Mouse (Mus musculus) embryonic fibroblast, embryonic 13.5 days (primary cell): ENCODE results near the gene Rapgef1. TPM values are rescaled to one million over a fixed set of nuclear protein-coding genes. Genes with fewer than 3 reads are reported as not detected.
"Not testable (repeated sequence)": the region's sequence is repeated elsewhere in the genome, so short reads cannot be mapped to it uniquely, and the experiment has no call there.

Experiments
- H3K27ac ChIP-seq: 2 replicates; pipeline ENCODE4 v1.5.1; 2012; ENCODE audit warnings: low read length, control low read depth, inconsistent platforms; ENCODE audit not compliant: insufficient read depth
- H3K4me1 ChIP-seq: 2 replicates; pipeline ENCODE4 v1.6.1; 2011; ENCODE audit warnings: low read length; ENCODE audit not compliant: control insufficient read depth, insufficient read depth
- H3K4me3 ChIP-seq: 2 replicates; pipeline ENCODE4 v1.5.1; 2011; ENCODE audit warnings: mild to moderate bottlenecking, control low read depth, low read length; ENCODE audit not compliant: insufficient read depth
- CTCF ChIP-seq: IDR thresholded peaks from 2 replicates; pipeline ENCODE4 v1.5.1; 2011; ENCODE audit warnings: mild to moderate bottlenecking, control low read depth, low read length, moderate library complexity, borderline replicate concordance; ENCODE audit not compliant: insufficient read depth
- POLR2A ChIP-seq: IDR thresholded peaks from 2 replicates; pipeline ENCODE4 v1.6.1; 2011; ENCODE audit warnings: low read depth, mild to moderate bottlenecking, control low read depth, low read length, moderate library complexity
- polyA plus RNA-seq: library from polyadenylated mRNA; stranded (reverse); fragments of >200 nt; gene quantifications from 2 replicates; pipeline ENCODE4 v1.2.4, GENCODE M21; 2011; ENCODE audit warnings: low read depth; ENCODE audit not compliant: missing spikeins, insufficient read length

The Rapgef1 gene
- polyA plus RNA-seq, 1 experiment = 43.1 TPM

DNA sequence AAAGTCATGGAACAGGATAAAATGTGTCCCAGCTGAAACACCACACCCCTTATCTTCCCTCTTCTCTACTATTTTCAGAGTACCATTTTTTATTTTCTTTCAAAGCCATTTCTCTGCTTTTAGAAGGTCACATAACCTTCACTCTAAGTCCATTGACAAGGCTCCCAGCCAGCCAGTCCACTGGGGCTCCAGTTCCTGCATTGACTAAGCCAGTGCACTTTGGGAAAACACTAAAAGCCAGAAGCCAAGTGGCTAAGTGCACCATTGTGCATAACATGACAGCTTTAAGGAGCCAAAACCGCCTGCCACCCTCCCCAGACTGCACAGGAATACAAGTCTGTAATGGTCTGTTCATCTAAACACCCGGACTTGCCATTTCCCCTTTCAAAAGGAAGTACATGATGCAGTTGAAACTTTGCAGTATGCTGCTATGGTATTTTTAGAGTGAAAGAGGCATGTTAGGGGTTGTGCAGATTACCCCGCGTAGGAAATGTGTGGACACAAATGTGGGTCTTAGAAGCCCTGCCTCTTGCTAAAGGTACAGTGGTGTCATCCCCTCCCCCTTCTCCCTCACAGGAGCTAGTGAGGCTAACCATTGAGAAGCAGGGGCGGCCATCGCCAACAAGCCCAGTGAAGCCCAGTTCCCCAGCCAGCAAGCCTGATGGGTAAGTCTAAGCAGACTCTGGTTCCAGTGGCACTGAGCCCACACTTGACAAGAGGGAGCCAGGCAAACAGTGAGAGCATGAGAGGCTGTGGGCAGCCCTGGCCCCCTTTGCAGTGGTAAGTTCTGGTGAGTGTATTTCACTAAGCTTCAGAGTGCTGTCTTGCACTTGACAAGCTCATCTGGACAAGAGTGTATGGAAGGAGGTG, 79.1 kb downstream of the Rapgef1 start:
- Histone ChIP-seq H3K27ac (no peak overlapping the region), H3K4me3 (no peak overlapping the region), H3K4me1 (peaks cover 6% of the 10 kb centered on the region)
- TF ChIP-seq CTCF = no peak
- TF ChIP-seq POLR2A = no peak

DNA sequence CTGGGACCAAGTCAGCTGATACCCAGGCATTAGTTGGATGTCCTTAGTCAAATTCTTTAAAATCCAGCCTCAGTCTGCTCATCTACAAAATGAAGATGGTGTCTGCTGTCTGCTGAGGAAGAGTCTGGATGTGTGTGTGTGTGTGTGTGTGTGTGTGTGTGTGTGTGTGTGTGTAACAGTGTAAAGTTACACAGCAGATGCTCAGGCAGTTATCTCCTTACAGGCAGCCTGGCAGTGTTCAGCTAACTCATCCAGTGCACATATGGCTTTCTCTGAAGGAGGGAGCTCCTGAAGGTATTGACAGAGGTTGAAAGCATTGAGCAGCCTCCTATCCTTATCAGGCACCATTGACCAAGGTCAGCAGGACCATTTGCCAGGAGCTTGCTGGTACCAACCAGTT, 81.4 kb downstream of the Rapgef1 start:
- TF ChIP-seq CTCF = no peak
- TF ChIP-seq POLR2A = no peak

DNA sequence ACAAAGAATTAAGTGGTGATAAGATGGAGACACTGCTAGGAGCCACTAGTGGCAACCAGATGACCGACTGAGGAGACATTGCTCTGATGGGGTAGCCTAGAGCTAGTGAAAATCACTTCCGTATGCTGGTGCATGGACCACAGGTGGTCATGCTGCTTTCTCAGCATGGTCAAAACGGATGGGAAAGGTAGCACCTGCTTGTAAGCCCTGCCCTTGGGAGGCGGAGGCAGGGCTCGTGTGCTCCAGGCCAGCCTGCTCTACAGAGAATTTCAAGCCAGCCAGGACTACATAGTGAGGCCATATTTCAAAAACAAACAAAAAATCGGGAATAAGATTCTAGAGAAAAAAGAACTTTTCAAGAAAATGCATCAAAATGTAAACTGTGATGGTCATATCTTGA, 81.9 kb downstream of the Rapgef1 start:
- TF ChIP-seq CTCF = no peak
- no peak for TF ChIP-seq POLR2A
- peaks cover 6% of the 10 kb centered on the region for H3K4me1 ChIP-seq
- no peak overlapping the region for H3K4me3 ChIP-seq
- H3K27ac ChIP-seq = no peak overlapping the region

More for the DNA sequence above, 81.4 kb downstream of the Rapgef1 start:
- Histone ChIP-seq H3K4me3 (no peak overlapping the region), H3K27ac (no peak overlapping the region), H3K4me1 (peaks cover 6% of the 10 kb centered on the region)

GRCm38 (mm10) chr2:29702189-29702588, 82.7 kb downstream of the Rapgef1 start:
- no peak for TF ChIP-seq POLR2A
- no peak for TF ChIP-seq CTCF
- 0 out of 2 replicates have a peak overlapping the region, but pooled peaks have one; percentile 39 for H3K27ac ChIP-seq

DNA sequence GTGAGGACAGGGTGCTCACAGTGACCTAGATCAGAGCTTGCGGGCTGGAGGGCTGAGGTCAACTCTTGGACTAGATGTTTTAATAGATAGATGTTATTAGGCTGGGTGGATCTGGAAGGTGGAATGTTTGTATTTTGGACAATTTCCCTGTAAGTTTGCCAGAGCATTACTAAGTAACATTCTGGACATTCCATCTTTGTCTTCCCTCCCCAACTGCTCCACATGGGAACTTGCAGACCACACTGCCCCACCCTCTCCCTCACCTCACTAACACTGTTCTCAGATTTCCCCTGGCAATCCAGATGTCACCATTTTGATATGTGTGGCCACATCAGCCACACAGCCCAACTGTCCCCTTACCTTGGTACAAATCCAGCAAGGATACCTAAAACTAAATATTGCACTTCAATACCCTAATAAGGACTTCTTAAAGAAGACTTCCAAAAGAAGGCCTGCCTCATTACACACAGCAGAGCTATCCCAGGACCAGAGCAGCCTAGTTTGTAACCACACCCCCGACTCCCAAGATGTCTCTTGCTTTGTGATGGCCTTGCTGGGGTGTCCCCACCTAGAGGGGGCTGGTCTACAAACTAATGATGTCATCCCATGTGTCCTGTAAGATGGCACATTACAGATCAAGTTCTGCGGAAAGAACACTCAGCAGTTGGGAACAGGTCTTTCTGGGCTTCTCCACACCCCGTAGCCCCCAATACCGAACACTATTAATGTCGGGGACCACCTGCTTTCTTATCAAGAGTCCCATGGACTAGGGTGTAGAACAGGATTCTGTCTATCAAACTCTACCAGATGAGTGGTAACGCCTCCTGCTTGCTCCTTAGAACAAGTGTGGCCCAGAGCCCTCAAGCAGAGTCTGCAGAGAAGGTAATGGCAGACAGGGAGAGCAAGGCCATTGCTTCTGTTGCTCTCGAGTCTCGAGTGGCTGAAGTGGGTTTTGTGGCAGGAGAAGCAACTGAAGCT, 83.9 kb downstream of the Rapgef1 start:
- Histone ChIP-seq H3K4me1 (peaks cover 6% of the 10 kb centered on the region), H3K27ac (peak overlapping the region; percentile 68), H3K4me3 (no peak overlapping the region)
- TF ChIP-seq POLR2A (no peak), CTCF (no peak)

More at GRCm38 (mm10) chr2:29702189-29702588, 82.7 kb downstream of the Rapgef1 start:
- H3K4me3 ChIP-seq = no peak overlapping the region
- H3K4me1 ChIP-seq = peaks cover 6% of the 10 kb centered on the region

DNA sequence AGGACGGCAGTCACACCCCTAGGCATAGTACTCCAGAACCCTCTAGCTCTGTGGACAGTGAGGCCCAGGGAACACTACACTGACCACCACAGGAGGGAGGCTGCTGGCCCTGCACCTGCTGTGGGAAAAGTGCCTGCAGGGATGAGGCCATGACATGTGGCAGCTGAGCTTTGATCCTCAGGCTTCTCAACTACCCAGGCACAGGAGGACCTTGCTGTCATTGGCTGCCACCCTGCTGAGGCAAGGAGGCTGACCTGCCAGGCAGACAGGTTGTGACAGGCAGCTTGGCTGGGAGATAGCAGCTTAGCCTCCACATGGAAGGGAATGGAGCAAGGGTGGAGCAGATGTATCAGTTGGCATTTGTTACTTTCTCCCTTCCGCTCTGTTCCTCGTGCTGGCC, 86.0 kb downstream of the Rapgef1 start:
- Histone ChIP-seq H3K27ac (no peak overlapping the region), H3K4me3 (no peak overlapping the region), H3K4me1 (peaks cover 6% of the 10 kb centered on the region)
- no peak for TF ChIP-seq POLR2A
- TF ChIP-seq CTCF = no peak

- no peak overlapping the region for H3K27ac ChIP-seq
- TF ChIP-seq POLR2A = no peak
- no peak for TF ChIP-seq CTCF
Observed at GRCm38 (mm10) chr2:29706726-29707620, 87.5 kb downstream of the Rapgef1 start.

DNA sequence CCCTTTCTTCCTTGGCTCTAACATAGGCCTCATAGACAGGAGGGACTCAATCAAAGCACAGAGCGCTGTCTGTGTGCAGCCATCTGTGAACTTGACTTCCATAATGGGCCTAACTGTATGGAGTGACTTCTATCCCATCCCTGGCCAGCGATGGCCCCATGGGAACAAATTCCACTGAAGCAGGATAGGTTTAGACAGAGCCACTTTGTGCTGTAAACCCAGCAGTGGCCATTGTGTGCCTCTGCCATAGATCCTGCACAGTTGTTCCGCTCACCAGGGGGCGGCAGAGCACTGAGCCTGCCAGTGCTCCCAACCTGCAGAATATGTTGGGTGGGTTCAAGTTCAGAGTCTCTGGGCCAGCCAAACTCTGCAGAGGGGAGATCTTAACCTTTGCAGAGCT, 88.2 kb downstream of the Rapgef1 start:
- no peak for TF ChIP-seq POLR2A
- peak; percentile 59 for TF ChIP-seq CTCF
- peaks cover 18% of the 10 kb centered on the region for H3K4me1 ChIP-seq
- H3K27ac ChIP-seq = no peak overlapping the region
- no peak overlapping the region for H3K4me3 ChIP-seq

More at GRCm38 (mm10) chr2:29706726-29707620, 87.5 kb downstream of the Rapgef1 start:
- peaks cover 14% of the 10 kb centered on the region for H3K4me1 ChIP-seq
- no peak overlapping the region for H3K4me3 ChIP-seq

DNA sequence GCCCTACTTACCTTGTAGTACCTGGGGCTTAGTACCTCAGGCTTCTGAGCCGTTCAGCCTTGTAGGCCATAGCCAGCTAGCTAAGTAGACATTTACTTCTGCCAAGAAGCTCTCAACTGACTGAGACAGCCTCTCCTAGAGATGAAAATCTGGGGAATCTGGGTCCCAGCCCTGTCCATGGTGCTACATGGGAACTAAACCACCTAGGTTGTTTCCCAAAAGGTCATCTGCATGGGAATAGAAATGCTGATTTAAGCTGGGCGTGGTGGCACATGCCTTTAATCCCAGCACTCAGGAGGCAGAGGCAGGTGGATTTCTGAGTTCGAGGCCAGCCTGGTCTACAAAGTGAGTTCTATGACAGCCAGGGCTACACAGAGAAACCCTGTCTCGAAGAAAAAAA, 88.7 kb downstream of the Rapgef1 start:
- H3K27ac ChIP-seq, H3K4me3 ChIP-seq: not testable (repeated sequence)
- peaks cover 16% of the 10 kb centered on the region for H3K4me1 ChIP-seq
